Mouse (Mus musculus) hindbrain, embryonic 16.5 days (tissue): Measurements from ENCODE around the gene Iba57. TPM values are rescaled to one million over a fixed set of nuclear protein-coding genes. Genes with fewer than 3 reads are reported as not detected.

Experiments used
- ATAC-seq: fragments of 200-750 bp; cut with Nextera tagmentation; 2 replicates; pipeline ENCODE4 v1.8.0; 2017; ENCODE audit warnings: moderate TSS enrichment, moderate library complexity
- H3K27ac ChIP-seq: fragments of 300-500 bp; sonication (generic); 2 replicates; pipeline ENCODE4 v1.5.1; 2014; ENCODE audit warnings: low read depth, mild to moderate bottlenecking, control low read depth, low read length, moderate library complexity
- H3K27me3 ChIP-seq: fragments of 300-500 bp; sonication (generic); replicated peaks from 2 replicates; pipeline ENCODE4 v1.6.1; 2014; ENCODE audit warnings: low read length; ENCODE audit not compliant: control insufficient read depth, insufficient read depth
- H3K36me3 ChIP-seq: fragments of 300-500 bp; sonication (generic); 2 replicates; pipeline ENCODE4 v1.6.1; 2014; ENCODE audit warnings: mild to moderate bottlenecking, low read length, moderate library complexity, mixed read lengths; ENCODE audit not compliant: control insufficient read depth, insufficient read depth
- H3K4me1 ChIP-seq: fragments of 300-500 bp; sonication (generic); 2 replicates; pipeline ENCODE4 v1.6.1; 2014; ENCODE audit warnings: low read depth, low read length; ENCODE audit not compliant: control insufficient read depth, insufficient read depth
- H3K4me2 ChIP-seq: fragments of 300-500 bp; sonication (generic); 2 replicates; pipeline ENCODE4 v1.6.1; 2014; ENCODE audit warnings: mild to moderate bottlenecking, low read length, control low read depth, moderate library complexity
- H3K4me3 ChIP-seq: fragments of 300-500 bp; sonication (generic); 2 replicates; pipeline ENCODE4 v1.5.1; 2014; ENCODE audit warnings: mild to moderate bottlenecking, low read length, control low read depth, moderate library complexity
- H3K9ac ChIP-seq: fragments of 300-500 bp; sonication (generic); 2 replicates; pipeline ENCODE4 v1.6.1; 2014; ENCODE audit warnings: low read depth, mild to moderate bottlenecking, control low read depth, low read length, moderate library complexity
- H3K9me3 ChIP-seq: fragments of 300-500 bp; sonication (generic); 2 replicates; pipeline ENCODE4 v1.6.1; 2014; ENCODE audit warnings: mild to moderate bottlenecking, low read length, moderate library complexity; ENCODE audit not compliant: control insufficient read depth
- WGBS: fragments of 180-500 bp; shearing (Covaris S2); extraction: QIAGEN DNeasy Blood & Tissue Kit; methylation state at CpG from one replicate; pipeline ENCODE4 v1.1.7; 2014; 5-methylcytosine and 5-hydroxymethylcytosine counted together
- polyA plus RNA-seq: library from polyadenylated mRNA; unstranded; fragments of >200 nt; fragmentation: Nextera tagmentation; extraction: Ambion mirVana; gene quantifications from 2 replicates; pipeline ENCODE4 v1.2.1, GENCODE M21; 2015

Iba57 gene
- polyA plus RNA-seq, 1 experiment from 2014 or later, result 7.8 TPM

- WGBS, result 1% methylated on average over 63 of the region's 63 CpGs
- Histone ChIP-seq H3K27ac (peak within 1 kb of the TSS; percentile 17; the same call in 1 of the 2 replicates), H3K9ac (peak within 1 kb of the TSS; percentile 82)
Measured at GRCm38 (mm10) chr11:59202081-59202995, 38.8 kb upstream of the Iba57 start, which contains the start of gene Mrpl55. TSS of gene Mrpl55 (plus strand) at chr11:59202486.

GRCm38 (mm10) chr11:59201216-59202002 lies 37.9 kb upstream of the Iba57 start:
- Histone ChIP-seq H3K36me3 (peaks cover 9% of the 10 kb centered on the region), H3K4me3 (peak overlapping the region; percentile 91), H3K4me2 (peak overlapping the region; percentile 87), H3K27me3 (no peaks in the 10 kb centered on the region), H3K27ac (peak overlapping the region; percentile 17; the same call in 1 of the 2 replicates), H3K9ac (peak overlapping the region; percentile 82), H3K4me1 (peaks cover 14% of the 10 kb centered on the region), H3K9me3 (no peaks in the 10 kb centered on the region)
- peak; percentile 15; the same call in 1 of the 2 replicates for ATAC-seq
- WGBS, result 33% methylated on average over 16 of the region's 16 CpGs

More at GRCm38 (mm10) chr11:59202081-59202995, 38.8 kb upstream of the Iba57 start, which contains the start of gene Mrpl55:
- H3K4me2 ChIP-seq, result peak within 1 kb of the TSS; percentile 87
- H3K4me1 ChIP-seq, result peaks cover 14% of the 10 kb centered on the region
- ATAC-seq, result peak; percentile 93
- H3K27me3 ChIP-seq, result no peaks in the 10 kb centered on the region
- peak within 1 kb of the TSS; percentile 91 for H3K4me3 ChIP-seq
- no peaks in the 10 kb centered on the region for H3K9me3 ChIP-seq
- H3K36me3 ChIP-seq, result peaks cover 9% of the 10 kb centered on the region

- no peaks in the 10 kb centered on the region for H3K36me3 ChIP-seq
- no peak overlapping the region for H3K9ac ChIP-seq
- H3K27me3 ChIP-seq, result no peaks in the 10 kb centered on the region
- H3K4me3 ChIP-seq, result no peak overlapping the region
- no peaks in the 10 kb centered on the region for H3K9me3 ChIP-seq
- no peak overlapping the region for H3K27ac ChIP-seq
- no peak overlapping the region for H3K4me2 ChIP-seq
- H3K4me1 ChIP-seq, result peaks cover 4% of the 10 kb centered on the region
- no peak for ATAC-seq
Measured at GRCm38 (mm10) chr11:59196230-59196629, 32.7 kb upstream of the Iba57 start.

- H3K4me1 ChIP-seq, result peaks cover 11% of the 10 kb centered on the region
- H3K4me3 ChIP-seq, result peak within 1 kb of the TSS; percentile 66
- no peaks in the 10 kb centered on the region for H3K9me3 ChIP-seq
- peak within 1 kb of the TSS; percentile 90 for H3K27ac ChIP-seq
- peak; percentile 13; the same call in 1 of the 2 replicates for ATAC-seq
- H3K4me2 ChIP-seq, result peak within 1 kb of the TSS; percentile 69
- H3K27me3 ChIP-seq, result no peaks in the 10 kb centered on the region
- no peaks in the 10 kb centered on the region for H3K36me3 ChIP-seq
- 5% methylated on average over 16 of the region's 16 CpGs for WGBS
- peak within 1 kb of the TSS; percentile 78 for H3K9ac ChIP-seq
Measured at GRCm38 (mm10) chr11:59192059-59192386, 28.5 kb upstream of the Iba57 start, which contains the start of gene Guk1. TSS of gene Guk1 (minus strand) at chr11:59192212.

- ATAC-seq, result peak; percentile 96
- peak overlapping the region; percentile 78 for H3K9ac ChIP-seq
- H3K9me3 ChIP-seq, result no peaks in the 10 kb centered on the region
- peak overlapping the region; percentile 90 for H3K27ac ChIP-seq
- no peaks in the 10 kb centered on the region for H3K36me3 ChIP-seq
- under 1% methylated on average over 51 of the region's 59 CpGs for WGBS
- peak overlapping the region; percentile 66 for H3K4me3 ChIP-seq
- peak overlapping the region; percentile 69 for H3K4me2 ChIP-seq
- H3K4me1 ChIP-seq, result peaks cover 11% of the 10 kb centered on the region
- no peaks in the 10 kb centered on the region for H3K27me3 ChIP-seq
Measured at GRCm38 (mm10) chr11:59191231-59192058, 27.9 kb upstream of the Iba57 start.

- no peak overlapping the region for H3K4me2 ChIP-seq
- no peaks in the 10 kb centered on the region for H3K9me3 ChIP-seq
- H3K4me1 ChIP-seq, result peaks cover 11% of the 10 kb centered on the region
- peaks cover 14% of the 10 kb centered on the region for H3K36me3 ChIP-seq
- no peak overlapping the region for H3K27ac ChIP-seq
- H3K27me3 ChIP-seq, result no peaks in the 10 kb centered on the region
- no peak for ATAC-seq
- 85% methylated on average over 6 of the region's 6 CpGs for WGBS
- H3K4me3 ChIP-seq, result no peak overlapping the region
- H3K9ac ChIP-seq, result no peak overlapping the region
Measured at GRCm38 (mm10) chr11:59187706-59188105, 24.2 kb upstream of the Iba57 start.

- no peak for ATAC-seq
- Histone ChIP-seq H3K4me3 (no peak overlapping the region), H3K27me3 (no peaks in the 10 kb centered on the region), H3K27ac (no peak overlapping the region), H3K36me3 (peaks cover 17% of the 10 kb centered on the region), H3K4me1 (peaks cover 6% of the 10 kb centered on the region), H3K9ac (no peak overlapping the region), H3K4me2 (no peak overlapping the region), H3K9me3 (no peaks in the 10 kb centered on the region)
- 83% methylated on average over 5 of the region's 5 CpGs for whole genome bisulfite sequencing
Measured at GRCm38 (mm10) chr11:59185490-59185889, 22.0 kb upstream of the Iba57 start.

GRCm38 (mm10) chr11:59183821-59184220 lies 20.3 kb upstream of the Iba57 start:
- H3K4me2 ChIP-seq, result no peak overlapping the region
- H3K9me3 ChIP-seq, result no peaks in the 10 kb centered on the region
- H3K4me1 ChIP-seq, result no peaks in the 10 kb centered on the region; the same call in 1 of the 2 replicates
- no peak overlapping the region for H3K27ac ChIP-seq
- H3K27me3 ChIP-seq, result peaks cover 2% of the 10 kb centered on the region; the same call in 1 of the 2 replicates
- H3K36me3 ChIP-seq, result peaks cover 17% of the 10 kb centered on the region
- ATAC-seq, result peak; percentile 43; the same call in 1 of the 2 replicates
- no peak overlapping the region for H3K4me3 ChIP-seq
- 28% methylated on average over 3 of the region's 3 CpGs for WGBS
- H3K9ac ChIP-seq, result no peak overlapping the region
